Mouse (Mus musculus) gastrocnemius, postnatal 10 days (tissue): Measurements from ENCODE around the gene Ptk6. TPM values are rescaled to one million over a fixed set of nuclear protein-coding genes. Genes with fewer than 3 reads are reported as not detected.
"Not testable (repeated sequence)": the region's sequence is repeated elsewhere in the genome, so short reads cannot be mapped to it uniquely, and the experiment has no call there.

Experiments
- DNase-seq: peaks from one replicate; pipeline ENCODE4 v3.0.0; 2021; ENCODE audit warnings: mixed read lengths
- total RNA-seq, 2 experiments: library from RNA; stranded (reverse); gene quantifications; 2 replicates each; pipeline ENCODE4 v1.2.3; 2021

Ptk6 gene
- total RNA-seq, 2 experiments from 2014 or later: not detected

DNA sequence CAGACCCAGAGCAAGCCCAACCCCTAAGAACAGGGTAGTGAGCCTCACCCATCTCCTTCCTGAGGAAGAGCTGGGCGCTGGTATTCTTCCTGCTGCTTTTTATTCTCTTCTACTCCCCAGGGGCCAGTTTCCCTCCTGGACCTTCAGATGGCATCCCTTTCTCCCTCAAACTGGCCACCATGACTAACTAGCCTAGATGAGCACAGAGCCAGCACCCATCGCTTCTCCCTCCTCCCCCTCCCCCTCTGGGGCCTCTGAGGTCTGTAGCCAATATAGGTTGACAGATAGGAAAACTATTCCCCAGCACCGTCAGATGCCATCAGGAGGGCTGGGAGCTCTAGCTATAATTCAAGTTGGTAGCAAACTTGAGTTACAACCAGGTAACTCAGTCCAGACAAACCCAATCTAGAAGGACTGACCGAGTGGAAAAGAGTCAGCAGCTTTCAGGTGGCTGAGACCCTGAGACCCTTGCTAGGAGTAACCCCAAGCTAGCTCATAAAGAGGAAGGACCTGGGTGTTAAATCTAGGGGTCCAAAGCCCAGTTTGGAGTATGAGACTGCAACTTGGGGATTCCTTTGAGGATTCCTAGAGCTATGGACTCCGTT lies 16.4 kb upstream of the Ptk6 start:
- no peak for DNase-seq

DNA sequence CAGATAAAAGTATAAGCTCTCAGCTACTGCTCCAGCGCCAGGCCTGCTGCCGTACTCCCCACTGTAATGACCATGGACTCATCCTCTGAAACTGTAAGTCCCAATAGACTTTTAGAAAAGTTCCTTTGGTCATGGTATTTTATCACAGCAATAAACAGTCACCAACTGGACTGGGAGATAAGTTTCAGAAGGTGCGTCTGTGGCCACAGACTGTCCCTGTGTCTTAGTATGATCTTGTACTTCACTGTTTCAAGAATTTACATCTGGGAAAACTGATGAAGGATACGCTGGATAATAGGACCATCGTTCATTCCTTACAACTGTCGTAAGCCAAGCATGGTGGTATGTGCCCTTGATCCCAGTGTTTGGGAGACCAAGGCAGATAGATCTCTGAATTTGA lies 13.4 kb upstream of the Ptk6 start:
- DNase-seq: no peak

DNA sequence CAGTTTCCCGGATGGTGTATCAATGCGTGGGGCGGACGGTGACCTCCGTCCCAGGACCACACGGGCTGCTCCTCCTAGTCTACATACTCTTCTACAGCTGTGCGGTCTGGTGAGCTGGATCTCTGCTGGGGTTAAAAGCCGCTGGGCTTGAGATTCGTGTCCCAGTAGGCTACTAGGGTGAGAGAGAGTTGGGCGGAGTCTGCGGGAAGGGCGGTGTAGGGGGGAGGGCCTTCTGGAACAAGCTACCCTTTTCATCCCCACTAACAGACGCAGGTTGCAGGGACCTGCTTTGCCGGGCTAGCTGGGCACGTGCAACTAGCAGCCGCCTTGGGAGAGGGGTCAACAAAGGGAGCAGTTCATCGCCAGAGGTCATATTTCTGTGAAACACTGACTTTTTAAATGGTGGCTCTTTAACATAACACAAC lies 10.4 kb upstream of the Ptk6 start, which contains the start of gene Srms:
Srms (minus strand) TSS at position 165 of the 425 bp plus-strand sequence.
- DNase-seq: no peak

DNA sequence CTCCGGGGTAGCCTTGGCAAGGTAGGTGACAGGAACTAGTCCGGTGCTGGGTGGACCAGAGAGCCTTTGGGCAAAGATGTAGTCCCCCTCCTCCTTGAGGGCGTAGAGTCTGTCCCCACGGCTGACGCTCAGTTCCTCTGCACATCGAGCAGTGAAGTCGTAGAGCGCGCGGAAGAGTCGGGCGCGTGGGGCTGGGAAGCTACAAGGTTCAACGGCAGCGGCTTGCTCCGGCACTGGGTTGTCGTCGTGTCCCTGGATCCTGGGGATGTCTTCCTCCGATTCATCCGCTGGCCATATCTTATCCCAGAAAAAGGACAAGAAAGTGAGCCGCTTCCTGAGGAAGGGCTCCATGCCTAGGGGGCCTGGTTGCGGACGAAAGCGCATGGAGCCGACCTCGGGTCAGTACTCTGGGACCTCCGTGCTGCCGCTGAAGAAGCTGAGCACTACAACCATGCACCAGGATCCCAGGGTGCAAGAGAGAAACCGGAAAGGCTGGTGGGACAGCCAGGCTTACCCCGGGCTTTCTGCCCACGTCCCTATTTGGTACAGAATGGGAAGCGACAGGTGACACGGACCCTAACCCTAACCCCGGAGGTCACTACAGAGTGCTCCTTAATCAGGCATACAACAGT lies 9.9 kb upstream of the Ptk6 start:
- DNase-seq: no peak

DNA sequence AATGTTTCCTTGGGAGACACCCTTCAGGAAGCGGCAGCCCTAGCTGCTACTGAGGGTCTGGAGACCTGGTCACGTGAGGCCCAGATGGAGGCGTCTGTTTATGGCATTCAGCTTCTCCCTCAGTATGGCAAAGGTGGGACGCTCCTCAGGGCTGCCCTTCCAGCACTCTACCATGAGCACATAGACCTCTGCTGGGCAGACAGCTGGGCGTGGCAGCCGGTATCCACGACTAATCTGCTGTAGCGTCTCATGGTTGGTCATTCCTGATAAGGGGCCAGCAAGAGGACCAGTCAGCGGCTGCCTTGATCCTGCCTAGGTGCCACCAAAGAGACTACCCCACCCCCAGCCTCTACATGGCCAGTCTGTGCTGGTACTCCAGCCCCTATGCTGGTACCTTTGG lies 3.5 kb upstream of the Ptk6 start:
- no peak for DNase-seq

DNA sequence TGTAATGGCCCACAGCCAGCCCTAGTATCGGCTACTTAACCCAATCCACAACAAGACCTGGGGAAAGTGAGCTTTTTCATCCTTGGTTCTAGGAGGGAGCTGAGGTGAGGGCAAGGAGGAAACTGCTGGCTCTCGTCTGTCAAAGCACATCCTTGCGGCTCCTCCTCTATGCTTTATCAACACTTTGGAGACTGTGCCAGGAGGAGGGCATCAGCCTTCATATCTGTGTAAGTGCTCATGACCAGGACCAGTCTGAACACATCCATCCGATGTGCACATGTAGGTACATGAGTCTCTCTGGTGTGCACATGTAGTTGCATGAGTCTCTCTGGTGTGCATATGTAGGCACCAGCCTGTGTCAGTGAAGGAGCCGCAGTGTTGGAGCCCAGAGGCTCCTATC lies 3.1 kb upstream of the Ptk6 start:
- DNase-seq: no peak

DNA sequence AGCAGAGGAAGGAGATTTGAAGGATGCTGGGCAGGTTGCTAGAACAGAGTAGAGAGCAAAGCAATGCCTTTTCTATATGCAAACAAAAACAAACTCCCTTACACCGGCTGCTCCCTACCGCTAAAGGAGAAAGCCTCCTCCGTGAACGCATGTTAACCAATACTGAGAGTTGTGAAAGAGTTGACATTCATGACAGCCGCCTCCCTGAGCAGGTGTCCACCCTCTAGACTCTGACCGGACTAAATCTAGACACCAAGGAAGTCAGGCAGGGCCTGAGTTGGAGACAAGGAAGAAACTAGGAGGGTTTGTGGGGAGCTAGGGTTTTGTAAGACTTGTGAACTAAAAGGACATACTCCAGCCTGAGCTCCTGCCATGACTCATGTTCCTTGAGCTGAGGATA lies 297 bp upstream of the Ptk6 start:
- DNase-seq: no peak

DNA sequence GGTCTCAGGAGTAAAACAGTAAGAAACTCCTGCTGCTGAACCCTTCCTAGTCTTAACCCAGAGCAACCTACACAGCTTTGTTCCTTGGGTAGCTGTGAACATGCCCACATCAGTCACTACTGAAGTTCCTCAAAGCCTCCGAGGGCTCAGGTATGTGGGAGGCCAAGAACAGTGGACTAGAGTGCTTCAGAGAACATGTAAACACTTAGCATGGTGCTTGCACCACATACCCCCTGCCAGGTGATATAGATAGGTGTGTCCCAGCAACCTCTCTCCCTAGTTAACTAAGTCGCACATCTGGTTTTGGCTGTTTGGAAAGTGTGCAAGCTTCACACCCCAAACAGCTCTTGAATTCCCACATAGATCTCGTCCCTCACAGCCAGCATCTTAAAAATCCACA lies 983 bp downstream of the Ptk6 start:
- no peak for DNase-seq

DNA sequence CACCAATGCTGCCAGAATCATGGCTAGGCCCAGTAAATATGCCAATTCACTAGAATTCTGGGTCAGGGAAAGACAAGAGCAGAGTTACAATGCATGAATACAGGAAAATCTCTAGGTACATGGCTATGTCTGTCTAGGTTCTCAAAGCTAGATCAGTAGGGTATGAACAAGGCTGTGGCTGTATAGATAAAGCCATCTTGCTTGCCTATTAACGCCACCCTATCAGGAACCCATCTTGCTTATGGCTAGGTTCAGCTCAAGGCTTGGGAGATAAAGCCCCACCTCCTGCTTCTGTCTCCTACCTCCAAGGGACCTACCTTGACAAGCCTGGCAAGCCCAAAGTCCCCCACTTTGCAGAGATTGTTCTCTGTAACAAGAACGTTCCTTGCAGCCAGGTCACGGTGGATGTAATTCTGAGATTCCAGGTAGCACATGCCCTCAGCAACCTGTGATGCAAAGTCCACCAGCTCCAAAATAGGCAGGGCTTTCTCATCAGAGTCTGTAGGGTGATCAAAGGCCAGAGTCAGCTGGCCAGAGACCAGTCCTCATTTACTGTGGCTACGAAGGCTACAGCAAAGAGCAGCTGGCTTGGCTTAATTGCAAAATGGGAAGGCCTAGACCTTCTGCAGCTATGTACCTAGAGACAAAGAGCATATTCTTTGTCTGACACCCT lies 5.8 kb downstream of the Ptk6 start:
- no peak for DNase-seq

DNA sequence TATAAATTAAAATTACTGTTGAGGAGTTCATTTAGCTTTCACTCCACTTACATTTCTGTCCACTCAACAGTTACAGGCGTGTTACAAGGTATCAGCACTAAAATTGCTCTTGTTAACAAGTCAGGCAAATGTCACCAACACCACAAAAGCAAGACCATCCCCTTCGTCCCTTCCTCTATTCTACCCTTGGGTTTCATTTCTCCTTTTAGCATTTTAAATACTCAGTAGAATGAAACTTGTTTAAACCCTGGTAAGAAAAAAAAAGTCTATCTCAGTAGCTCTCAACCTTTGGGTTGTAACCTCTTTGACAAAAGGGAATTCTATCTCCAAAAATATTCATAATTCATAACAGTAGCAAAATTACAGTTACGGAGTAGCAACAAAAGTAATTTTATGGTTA lies 9.5 kb downstream of the Ptk6 start:
- DNase-seq: no peak

DNA sequence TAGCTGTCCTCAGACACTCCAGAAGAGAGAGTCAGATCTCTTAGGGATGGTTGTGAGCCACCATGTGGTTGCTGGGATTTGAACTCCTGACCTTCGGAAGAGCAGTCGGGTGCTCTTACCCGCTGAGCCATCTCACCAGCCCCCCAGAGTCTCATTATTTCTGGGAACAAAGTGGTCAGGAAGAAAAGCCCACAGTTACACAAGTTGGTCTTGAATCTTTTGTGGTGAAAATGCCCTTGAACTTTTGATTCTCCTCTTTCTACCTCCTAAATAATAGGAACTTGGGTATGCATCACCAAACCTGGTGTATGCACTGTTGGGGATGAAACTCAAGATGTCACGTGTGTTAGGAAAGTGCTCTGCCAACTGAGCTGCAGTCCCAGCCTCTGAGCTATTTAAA lies 10.7 kb downstream of the Ptk6 start:
- no peak for DNase-seq

DNA sequence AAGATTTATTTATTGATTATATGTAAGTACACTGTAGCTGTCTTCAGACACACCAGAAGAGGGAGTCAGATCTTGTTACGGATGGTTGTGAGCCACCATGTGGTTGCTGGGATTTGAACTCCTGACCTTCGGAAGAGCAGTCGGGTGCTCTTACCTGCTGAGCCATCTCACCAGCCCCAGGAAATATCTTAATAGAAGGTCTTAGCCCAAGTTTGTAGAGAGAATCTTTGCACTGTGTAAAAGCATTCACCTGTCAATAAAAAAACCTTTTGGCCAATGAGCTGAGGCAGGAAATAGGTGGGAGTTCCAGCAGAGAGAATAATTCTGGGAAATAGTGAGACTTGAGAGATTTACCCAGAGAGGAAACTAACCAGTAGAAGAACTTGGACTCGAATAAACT lies 11.2 kb downstream of the Ptk6 start:
- not testable (repeated sequence) for DNase-seq

DNA sequence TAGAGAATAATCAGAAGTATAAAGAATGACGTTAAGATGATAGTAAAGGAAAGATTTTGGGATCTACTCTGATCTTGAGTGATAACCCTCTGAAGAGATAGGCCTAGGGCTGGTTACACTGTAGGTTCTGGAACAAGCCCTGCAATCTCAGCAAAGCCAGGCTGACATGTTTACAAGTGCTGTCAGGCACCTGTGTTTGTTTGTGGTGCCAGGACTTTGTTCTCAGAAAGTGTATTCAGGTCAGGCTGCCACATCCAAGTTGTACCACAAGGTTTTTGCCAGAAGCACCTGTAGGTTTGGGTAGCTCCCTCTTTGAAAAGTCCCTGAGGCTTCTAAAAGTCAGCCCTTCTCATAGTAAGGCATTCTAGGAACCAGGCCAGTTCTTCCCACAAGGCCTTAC lies 13.3 kb downstream of the Ptk6 start:
- no peak for DNase-seq

DNA sequence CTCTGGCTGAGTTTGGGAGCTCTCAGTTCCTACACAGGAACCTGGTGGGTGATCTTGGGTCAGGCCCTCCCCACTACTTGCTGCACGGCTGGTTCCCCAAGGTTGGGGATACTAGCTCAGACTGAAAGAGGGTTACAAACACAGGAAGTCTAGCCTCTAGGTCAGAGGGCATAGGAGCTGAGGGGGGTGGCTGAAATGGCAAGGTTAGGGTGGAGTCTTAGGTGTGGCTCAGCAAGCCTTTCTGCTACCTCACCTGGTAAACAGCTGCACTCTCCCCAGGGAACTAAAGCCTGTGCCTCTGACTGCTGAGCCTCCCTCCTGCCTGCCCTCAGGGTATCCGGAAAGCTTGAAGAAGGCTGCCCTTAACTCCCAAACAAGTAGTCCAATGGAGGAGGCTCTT lies 13.9 kb downstream of the Ptk6 start:
- DNase-seq: no peak

DNA sequence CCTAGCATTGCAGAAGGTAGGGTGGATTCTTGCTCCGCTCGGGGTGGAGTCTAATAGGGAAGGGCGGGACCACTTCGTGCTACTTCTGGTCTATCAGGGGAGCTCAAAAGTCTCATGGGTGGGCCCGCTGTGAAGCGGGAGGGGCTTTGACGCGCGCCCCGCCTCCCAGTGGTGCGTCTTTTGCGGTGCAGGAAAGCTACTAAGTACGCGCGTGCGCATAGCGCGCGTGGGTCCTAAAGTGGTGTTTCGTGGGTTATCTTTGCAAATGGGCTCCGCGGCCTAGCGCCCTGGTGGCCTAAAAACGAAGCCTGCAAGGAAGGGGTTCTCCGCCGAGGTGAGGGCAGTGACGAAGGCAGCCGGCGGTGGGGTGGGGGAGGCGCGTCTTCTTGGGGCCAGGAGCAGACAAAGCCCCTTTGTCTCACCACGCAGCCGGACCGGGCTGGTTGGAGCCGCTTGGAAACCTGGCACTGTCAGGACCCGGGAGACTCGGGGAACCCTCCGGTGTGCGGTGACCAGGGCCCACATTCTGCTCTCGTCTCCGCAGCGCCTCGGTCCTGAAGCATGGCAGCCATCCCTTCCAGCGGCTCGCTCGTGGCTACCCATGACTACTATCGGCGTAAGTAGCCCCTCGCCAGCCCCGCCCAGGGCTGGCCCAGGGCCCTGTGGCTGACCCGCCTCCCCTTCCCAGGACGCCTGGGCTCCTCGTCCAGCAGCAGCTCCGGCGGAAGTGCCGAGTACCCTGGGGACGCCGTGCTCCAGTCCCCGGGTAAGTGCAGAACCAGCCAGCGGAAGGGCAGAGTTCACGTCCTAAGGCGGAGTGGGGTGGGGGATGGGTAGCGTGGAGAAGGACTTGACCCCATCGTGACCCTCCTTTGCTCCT lies 15.2 kb downstream of the Ptk6 start, which contains the start of gene Ppdpf:
Ppdpf (plus strand) TSS at position 127 of the 880 bp plus-strand sequence.
- peak; percentile 85 for DNase-seq

DNA sequence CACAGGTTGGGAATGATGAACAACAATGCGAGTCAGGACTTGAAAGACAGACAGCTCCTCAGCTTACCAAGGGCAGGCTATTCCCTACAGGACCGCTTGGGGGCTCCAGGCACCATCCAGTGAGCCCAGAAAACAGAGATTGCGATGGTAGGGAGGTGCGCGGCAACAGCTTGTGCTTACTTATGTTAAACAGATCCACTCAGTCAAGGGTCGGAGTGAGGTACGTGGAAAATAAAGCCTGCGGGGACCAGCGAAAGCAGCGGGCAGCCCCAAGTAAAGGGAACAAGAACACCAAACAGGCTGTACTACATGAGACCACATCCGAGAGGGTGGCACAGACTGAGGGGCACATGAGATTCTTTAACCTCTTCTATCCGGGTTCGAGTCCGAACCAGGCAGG lies 16.0 kb downstream of the Ptk6 start:
- DNase-seq: peak; percentile 75

DNA sequence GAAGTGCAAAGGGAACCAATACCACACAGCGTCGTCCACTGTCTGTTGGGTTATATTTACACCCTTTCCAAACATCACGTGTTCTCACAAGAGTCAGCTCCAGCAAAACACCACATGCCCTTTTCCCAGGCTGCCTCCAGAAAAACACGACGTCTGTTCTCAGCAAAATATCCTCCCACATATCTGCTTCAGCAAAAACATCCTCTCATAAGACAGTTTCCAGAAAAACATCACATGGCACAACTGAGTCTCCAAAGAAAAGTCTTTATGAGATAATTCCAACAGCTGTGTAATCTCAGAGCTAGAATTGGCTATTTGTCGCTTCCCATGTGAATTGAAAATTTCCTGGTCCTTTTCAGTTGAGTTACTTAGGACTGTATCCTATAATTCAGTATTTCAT lies 21.7 kb downstream of the Ptk6 start:
- DNase-seq: no peak

DNA sequence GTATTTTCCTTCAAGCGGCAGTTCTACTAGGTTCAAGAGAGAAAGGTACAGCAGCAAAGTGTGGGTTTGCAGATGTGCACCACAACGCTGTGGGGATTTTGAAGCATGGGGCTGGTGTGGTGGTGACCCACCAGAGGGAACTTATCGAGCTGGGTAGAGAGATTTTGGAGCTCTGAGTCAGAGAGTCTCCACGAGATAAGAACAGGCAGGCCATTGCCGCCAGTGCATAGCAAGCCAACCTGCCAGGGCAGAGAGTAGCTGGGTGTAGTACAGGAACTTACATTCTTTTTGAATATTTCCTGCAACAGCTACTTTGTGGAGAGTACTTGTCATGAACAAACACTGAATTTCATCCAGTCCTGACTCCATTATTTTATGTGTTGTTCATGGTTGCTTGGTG lies 24.1 kb downstream of the Ptk6 start:
- DNase-seq: no peak

DNA sequence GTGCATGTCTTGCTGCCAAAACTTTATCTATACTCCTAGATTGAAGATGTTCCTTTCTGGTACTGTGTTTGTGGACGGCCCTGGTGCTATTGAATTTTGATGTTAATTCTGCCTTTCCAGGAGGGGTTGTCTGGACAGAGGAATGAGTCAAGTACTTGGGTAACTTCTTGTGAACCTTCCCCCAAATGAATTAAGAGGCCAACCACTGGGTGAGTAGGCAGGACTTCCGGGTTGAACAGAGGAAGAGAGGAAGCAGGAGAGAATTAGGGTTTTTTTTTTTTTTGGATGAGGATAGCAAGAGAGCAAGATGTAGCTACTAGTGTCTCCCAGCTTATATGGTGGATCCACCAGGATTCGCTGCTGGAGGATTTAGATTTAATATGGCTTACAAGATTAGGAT lies 24.6 kb downstream of the Ptk6 start:
- no peak for DNase-seq

DNA sequence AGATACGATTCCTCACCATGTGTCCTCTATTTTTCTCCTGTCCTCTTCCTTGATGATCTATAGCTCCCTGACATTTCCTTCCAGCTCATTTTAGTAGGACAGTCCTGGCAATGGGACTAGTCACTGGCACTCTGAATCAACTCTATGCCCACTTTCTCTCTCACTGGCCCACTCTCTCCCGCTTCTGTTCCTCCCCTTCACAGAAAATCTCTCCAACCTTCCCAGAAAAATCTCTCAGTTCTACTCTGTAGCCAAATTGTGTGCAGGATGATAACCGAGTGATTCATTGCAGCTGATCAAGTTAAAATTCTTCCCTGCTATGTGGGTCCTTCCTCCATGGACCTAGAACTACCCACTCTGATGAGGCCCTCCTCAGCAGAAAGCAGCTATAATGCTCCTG lies 27.9 kb downstream of the Ptk6 start:
- DNase-seq: no peak

DNA sequence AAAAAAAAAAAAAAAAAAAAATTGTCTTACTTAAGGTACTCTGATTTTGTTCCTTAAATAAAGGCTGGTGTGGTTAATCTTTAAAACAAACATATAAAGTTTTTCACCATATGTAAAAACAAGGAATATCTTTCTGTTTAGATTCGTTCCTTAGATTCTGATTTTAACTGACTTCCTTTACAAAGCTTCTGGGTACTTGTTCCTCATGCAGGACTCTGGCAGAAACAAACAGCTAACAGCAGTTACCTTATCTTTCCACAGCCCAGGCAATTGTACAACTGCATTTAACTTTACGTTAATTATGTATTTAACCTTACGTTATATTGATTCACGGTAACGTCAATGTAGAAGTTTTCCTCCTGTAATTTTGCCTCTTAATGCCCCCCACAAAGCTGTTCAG lies 36.1 kb downstream of the Ptk6 start:
- no peak for DNase-seq

DNA sequence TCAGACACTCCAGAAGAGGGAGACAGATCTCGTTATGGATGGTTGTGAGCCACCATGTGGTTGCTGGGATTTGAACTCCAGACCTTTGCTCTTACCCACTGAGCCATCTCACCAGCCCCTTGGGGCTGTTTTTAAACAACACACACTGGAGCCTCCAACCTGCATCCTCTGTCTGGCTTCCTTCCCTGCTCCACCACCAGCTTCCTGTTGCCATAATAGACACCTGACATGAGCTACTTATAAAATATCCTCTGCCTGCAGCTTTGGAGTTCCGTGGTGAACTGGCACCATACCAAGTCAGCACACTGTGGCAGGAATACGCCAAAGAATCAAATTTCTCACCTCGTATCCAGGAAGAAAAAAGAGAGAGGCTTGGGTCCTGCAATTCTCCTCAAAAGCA lies 41.8 kb downstream of the Ptk6 start:
- DNase-seq: no peak

DNA sequence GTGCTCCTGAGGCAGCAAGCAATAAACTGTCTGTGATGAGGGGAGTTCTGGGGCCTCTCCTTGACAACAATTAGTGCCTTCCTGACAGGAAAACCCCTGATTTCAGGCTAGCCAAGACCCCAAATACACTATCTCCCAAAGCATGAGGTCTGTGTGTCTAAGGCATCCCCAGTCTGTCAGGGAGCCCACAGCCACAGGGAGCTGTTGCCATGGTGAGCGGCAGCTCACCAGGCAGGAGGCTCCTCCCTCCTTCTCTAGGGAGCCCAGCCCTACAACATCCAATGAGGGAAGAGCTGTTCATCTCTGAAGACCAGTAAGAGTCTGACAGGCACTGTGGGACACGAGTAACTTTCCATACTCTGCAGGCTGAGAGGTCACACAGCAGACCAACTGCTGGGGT lies 42.8 kb downstream of the Ptk6 start:
- no peak for DNase-seq
